Mouse (Mus musculus) lung, adult 2 months (tissue): ENCODE measurements around the gene Acot11. TPM values are rescaled to one million over a fixed set of nuclear protein-coding genes. Genes with fewer than 3 reads are reported as not detected.

Experiments
- DNase-seq: peaks from one replicate; pipeline ENCODE4 v3.0.0; 2022
- H3K4me1 ChIP-seq: fragments of 200-500 bp; 2 replicates; pipeline ENCODE4 v1.6.1; 2011; ENCODE audit warnings: low read length; ENCODE audit not compliant: control insufficient read depth, insufficient read depth
- H3K4me3 ChIP-seq: fragments of 200-500 bp; replicated peaks from 2 replicates; pipeline ENCODE3; 2011; ENCODE audit warnings: low read depth, mild to moderate bottlenecking, control low read depth, low read length; ENCODE audit errors: extremely low read depth
- CTCF ChIP-seq: fragments of 200-500 bp; IDR thresholded peaks from 2 replicates; pipeline ENCODE4 v1.5.1; 2011; ENCODE audit warnings: mild to moderate bottlenecking, low read length, control low read depth; ENCODE audit not compliant: insufficient read depth
- POLR2A ChIP-seq: fragments of 200-500 bp; IDR thresholded peaks from 2 replicates; pipeline ENCODE4 v1.6.1; 2011; ENCODE audit warnings: low read depth, mild to moderate bottlenecking, control low read depth, low read length, borderline replicate concordance; ENCODE audit errors: extremely low read depth
- WGBS: fragments of 180-500 bp; shearing (Covaris S2); methylation state at CpG from one replicate; pipeline ENCODE4 v1.1.7; 2018; 5-methylcytosine and 5-hydroxymethylcytosine counted together
- polyA plus RNA-seq: library from polyadenylated mRNA; depleted of rRNA; stranded (reverse); fragments of >200 nt; gene quantifications from 2 replicates; pipeline ENCODE4 v1.2.3, GENCODE M21; 2012; rRNA removed

Gene Acot11
- polyA plus RNA-seq: 9.8 and 18.6 TPM in 2 replicates

DNA sequence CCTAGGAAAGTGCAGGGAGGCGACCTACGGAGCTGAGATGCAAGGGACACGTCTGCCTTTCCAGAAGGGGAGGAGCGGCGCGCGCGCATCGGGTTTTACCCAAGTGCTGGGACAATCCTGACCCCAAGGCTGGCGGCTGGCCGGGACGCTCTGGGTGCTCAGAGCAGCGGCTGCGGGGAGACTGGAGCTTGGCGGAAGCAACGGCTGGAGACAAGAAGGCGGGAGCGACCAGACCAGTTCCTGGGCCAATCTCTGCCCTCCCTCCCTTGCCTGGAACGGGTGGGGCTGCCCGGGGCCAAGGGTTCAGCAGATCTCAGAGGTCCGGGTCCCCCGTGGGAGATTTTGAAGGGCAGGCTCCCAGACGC, at the start of gene Acot11:
Acot11 (minus strand) TSS at position 89 of the 365 bp plus-strand sequence.
- peak; percentile 49; the same call in 1 of the 2 replicates for TF ChIP-seq POLR2A
- TF ChIP-seq CTCF: no peak
- peak; percentile 62 for DNase-seq
- H3K4me1 ChIP-seq: peaks cover 3% of the 10 kb centered on the region; the same call in 1 of the 2 replicates
- peak within 1 kb of the TSS; percentile 62 for H3K4me3 ChIP-seq
- WGBS: 3% methylated on average over 23 of the region's 23 CpGs

DNA sequence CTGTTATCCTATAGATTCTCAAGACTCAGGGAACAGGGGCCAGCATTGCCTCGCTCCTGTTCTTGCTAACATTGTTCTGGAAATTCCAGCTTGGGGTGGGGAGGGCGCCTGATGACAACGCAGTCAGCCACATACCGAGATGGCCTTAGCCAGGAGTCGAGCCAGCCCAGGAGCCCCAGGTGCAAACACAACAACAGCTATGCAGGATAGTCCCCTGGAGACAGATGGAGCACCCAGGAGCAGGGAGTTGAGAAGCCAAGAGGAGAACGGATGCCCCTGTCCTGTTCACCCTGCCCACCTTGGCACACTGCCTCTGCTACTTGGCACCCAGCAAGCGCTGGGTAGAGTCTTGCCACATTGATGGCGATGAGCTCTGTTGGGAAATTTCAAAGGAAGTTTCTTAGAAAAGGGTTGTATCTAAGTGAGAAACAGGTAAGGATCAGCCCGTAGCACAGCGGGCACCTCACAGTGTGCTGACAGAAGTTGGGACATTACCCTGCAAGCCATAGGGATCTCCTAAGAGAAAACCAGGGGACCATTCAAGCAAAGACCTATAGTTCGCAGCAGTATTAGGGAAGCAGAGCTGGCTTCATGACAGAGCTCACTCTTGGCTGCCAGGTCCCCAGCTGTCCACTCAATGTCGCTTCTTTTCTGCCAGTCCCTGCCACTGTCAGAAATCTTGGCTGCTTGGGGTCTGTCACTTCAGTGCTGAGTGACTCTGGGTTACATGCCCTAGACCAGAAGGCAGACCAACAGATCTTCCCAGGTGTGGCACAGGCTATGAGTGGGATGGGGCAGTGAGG, 43.7 kb upstream of the Acot11 start:
- Histone ChIP-seq H3K4me3 (no peak overlapping the region), H3K4me1 (peaks cover 17% of the 10 kb centered on the region)
- peak; percentile 68 for DNase-seq
- no peak for TF ChIP-seq CTCF
- no peak for TF ChIP-seq POLR2A
- 35% methylated on average over 12 of the region's 12 CpGs for WGBS

DNA sequence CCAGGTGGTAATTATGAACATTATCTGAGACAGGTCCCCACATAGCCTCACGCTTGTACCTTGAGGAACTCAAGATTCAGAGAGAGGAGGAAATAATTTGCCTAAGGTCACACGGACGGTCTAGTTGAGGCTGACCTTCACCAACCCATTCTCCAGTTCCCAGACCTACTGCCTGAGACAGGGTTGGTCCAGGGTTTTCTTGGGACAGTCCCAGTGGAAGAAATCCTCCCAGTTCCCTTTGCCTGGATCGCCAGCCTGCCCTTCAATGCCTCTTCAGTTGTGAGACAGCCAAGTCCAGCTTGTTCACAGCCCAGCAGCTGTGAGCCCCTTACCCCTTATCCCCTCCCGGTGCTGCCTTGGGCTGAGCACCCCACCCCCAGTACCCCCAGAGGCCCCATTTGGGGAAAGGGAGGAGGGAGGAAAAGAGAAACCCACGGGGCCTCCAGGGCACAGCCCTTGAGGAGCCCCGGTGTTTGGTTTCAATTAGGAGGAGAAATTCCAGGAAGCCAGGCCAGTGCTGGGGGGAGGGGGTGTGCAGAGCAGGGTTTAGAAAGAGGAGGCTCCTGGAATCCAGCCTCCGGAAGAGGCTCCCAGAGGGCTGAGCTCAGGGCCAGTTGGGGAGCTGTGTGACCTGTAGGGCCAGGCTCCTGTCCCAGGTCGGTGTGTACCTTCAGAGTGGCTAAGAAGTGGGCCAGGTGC, 42.9 kb upstream of the Acot11 start:
- 19% methylated on average over 9 of the region's 9 CpGs for WGBS
- Histone ChIP-seq H3K4me3 (no peak overlapping the region), H3K4me1 (peaks cover 17% of the 10 kb centered on the region)
- TF ChIP-seq POLR2A (0 out of 2 replicates have a peak, but pooled peaks have one; percentile 31), CTCF (no peak)
- no peak for DNase-seq

DNA sequence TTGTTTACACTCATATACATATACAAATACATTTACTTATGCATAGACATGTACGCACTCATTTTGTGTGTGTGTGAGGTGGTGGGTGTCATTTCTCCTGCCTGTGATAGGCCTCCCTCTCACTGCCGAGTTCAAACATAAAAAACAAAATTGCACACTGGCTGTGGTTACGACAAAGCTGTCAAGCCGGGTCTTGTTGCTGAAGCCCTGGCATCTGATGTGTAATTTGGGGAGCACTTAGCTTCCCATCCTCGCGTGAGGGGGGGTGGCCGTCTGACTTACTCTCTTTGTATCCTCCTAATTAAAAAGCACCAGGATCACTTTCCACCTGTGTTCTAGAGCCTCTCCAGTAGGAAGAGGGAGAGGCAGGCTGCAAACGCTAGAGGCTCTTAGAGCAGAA, 37.8 kb upstream of the Acot11 start:
- H3K4me1 ChIP-seq: peaks cover 16% of the 10 kb centered on the region
- 69% methylated on average over 8 of the region's 8 CpGs for WGBS
- no peak for DNase-seq
- no peak overlapping the region for H3K4me3 ChIP-seq
- no peak for TF ChIP-seq POLR2A

- H3K4me1 ChIP-seq: peaks cover 12% of the 10 kb centered on the region
- no peak overlapping the region for H3K4me3 ChIP-seq
- no peak for TF ChIP-seq POLR2A
- TF ChIP-seq CTCF: no peak
- no peak for DNase-seq
- WGBS: 52% methylated on average over 7 of the region's 7 CpGs
These were observed 37.1 kb upstream of the Acot11 start for GRCm38 (mm10) chr4:106841856-106842255.

DNA sequence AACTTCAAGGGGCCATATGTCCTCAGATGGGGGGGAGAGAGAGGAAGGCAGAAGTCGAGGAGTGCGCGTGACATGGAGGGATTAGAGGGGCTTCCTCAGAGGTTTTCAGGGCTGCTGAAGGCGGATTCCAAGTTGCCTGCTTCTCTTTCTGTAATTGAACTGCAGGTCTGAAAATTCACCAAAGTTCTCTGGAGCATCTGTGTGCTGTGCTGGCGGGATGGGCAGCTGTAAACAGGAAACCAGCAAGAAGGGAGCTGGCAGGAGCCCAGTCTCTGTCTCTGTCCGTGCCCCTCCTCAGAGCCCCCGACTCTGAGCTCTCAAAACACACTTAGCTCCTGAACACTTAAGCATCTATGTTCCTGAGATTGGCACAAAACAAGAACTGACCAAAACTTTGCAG, 36.5 kb upstream of the Acot11 start:
- TF ChIP-seq CTCF: no peak
- TF ChIP-seq POLR2A: no peak
- no peak for DNase-seq
- Histone ChIP-seq H3K4me1 (peaks cover 12% of the 10 kb centered on the region), H3K4me3 (no peak overlapping the region)
- whole genome bisulfite sequencing: 26% methylated on average over 7 of the region's 7 CpGs

- H3K4me1 ChIP-seq: peaks cover 12% of the 10 kb centered on the region
- 34% methylated on average over 6 of the region's 6 CpGs for WGBS
- no peak for DNase-seq
- H3K4me3 ChIP-seq: peak overlapping the region; percentile 87
- TF ChIP-seq POLR2A: no peak
These were observed 35.9 kb upstream of the Acot11 start for GRCm38 (mm10) chr4:106840651-106841145.

GRCm38 (mm10) chr4:106839964-106840611, 35.3 kb upstream of the Acot11 start:
- peak; percentile 88 for DNase-seq
- no peak for TF ChIP-seq CTCF
- TF ChIP-seq POLR2A: peak; percentile 71; the same call in 1 of the 2 replicates
- under 1% methylated on average over 48 of the region's 51 CpGs for WGBS
- Histone ChIP-seq H3K4me1 (peaks cover 12% of the 10 kb centered on the region), H3K4me3 (peak overlapping the region; percentile 87)

DNA sequence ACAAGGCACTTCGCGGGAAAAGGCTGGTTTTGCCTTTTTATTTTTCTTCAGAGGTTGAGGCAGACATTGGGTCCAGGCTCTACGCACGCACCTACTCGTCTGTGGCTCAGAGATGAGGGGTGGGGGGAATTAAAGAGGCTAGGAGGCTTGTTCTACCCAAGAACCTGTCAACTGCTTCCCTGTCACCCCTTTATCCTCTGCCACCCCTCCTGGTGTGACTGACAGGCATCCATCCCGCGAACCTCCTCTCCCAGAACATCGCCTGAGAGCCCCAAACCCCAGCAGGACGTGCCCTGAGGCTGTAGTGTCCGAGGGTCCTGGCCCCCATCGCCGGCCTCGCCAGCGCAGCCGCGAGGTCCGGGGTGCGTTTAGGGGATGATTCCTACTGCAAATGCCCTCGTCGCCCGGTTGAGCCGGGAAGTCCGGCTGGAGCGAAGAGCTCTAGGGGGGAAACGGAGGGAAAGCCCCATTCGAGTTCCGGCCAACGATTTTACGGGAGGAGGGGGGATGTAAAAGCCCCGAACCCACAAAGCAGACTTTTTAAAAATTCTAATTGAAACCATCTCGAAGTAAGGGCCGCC, 34.5 kb upstream of the Acot11 start:
- Histone ChIP-seq H3K4me3 (peak overlapping the region; percentile 72), H3K4me1 (peaks cover 12% of the 10 kb centered on the region)
- DNase-seq: peak; percentile 72
- WGBS: under 1% methylated on average over 32 of the region's 32 CpGs
- TF ChIP-seq POLR2A (no peak), CTCF (no peak)
